Mouse (Mus musculus): ENCODE data around the gene Tarbp2.

Gene Tarbp2

DNA sequence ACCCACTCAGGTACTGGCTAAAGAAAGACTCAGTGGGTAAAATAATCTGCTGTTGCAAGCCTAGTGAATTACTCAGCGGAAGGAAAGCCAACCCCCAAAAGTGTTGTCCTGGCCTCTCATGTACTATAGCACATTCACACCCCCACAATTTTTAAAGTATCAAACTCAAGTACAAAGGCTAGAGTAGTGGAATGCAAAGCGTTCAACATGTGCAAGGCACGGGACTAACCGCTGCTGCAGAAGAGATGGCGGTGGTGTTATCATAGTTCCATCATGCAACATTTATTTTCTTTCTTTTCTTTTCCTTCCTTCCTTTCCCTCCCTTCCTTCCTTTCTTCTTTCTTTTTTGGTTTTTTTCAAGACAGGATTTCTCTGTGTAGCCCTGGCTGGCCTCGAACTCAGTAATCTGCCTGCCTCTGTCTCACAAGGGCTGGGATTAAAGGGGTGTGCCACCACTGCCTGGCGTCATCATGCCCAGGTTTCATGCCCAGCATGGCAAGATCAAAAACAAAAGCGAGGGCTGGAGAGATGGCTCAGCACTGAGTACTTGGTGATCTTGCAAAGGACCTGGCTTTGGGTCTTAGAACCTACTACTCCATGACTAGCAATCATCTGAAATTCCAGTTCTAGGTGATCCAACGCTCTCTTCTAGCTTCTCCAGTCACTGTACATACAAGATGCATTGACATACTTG is 12.1 kb upstream of the Tarbp2 start:
- DNase-seq, result no peak

DNA sequence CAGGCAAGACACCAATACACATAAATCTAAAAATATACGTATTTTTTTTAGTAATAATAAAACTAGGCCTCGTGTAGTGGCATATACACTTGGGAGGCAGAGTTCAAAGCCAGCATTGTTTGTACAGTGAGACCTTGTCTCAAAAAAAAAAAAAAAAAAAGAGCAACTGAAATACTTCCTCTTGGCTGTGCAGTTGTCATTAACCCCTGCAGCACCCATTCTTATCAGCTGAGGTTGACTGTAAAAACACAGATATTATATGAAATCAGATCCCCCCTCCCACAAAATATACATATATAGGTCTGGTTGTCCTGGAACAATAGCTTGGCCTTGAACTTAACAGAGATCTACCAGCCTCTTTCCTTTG is 11.5 kb upstream of the Tarbp2 start:
- no peak for DNase-seq

DNA sequence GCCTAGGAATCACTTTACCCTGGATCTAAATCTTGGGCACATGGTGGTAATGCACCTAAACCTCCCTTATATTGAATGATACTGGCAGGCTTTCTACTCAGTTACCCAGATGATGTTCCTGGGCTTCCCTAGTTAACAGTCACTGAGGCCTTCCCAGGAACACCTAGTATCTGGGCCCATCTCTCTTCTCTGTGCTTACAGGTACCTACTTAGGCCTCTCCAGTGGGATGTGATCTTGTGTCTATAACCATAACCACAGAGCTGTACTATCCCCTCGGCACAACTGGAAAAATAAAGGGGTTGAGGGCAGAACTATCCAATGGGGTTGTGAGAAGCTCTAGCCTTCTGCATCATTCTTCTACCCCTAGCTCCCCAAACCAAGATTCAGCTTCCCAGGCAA is 11.1 kb upstream of the Tarbp2 start:
- no peak for DNase-seq

- DNase-seq, result no peak
Measured at GRCm38 (mm10) chr15:102507561-102507960, 10.4 kb upstream of the Tarbp2 start.

DNA sequence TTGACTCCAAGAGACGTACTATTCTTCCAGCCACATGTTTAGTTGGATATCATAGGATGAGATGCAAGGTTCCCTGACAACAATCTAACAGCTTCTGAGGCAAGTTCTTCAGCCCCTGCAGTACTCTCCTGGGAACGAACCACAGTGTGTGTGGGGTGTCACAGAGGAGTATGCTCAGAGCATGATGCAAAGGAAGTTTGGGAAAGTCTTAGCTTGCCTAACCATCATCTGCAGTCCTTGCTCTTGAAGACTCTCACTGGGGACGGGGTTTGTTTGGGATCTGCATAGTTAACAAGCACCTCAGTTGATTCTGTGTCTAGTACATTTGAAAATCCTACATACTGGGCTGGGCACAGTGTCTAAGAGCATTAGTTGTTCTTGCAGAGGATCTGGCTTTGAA is 9.7 kb upstream of the Tarbp2 start:
- DNase-seq, result no peak

- no peak for DNase-seq
Measured at GRCm38 (mm10) chr15:102510110-102510509, 7.9 kb upstream of the Tarbp2 start.

- peak; percentile 66 to 75 for DNase-seq
Measured at GRCm38 (mm10) chr15:102510590-102511284, 7.3 kb upstream of the Tarbp2 start.

DNA sequence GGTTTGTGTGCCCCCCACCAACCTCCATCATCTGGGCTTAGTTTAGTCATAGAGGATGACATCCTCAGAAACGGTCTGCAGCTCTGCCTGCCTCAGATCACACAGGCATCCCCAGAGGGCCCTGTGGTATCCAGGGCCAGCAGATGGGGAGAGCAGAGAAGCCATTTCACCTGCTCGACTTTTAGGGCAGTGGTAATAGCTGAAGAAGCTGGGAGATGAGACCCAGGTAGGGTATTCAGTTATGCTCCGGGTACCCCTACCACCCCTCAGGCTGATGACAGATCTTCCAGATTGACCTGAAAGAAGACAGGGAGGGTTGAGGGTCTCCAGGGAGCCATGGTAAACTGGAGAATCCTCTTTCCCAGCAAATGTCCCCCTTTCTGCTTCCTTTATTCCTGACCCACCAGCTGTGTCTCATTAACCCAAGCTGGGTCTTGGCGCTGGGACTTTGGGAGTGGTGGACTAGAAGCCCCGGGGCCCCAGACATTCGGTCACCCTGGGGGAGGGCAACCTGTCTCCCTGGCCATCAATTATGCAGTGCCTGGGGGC is 6.6 kb upstream of the Tarbp2 start:
- DNase-seq, result no peak

- DNase-seq, result no peak
Measured at GRCm38 (mm10) chr15:102512010-102512409, 6.0 kb upstream of the Tarbp2 start.

GRCm38 (mm10) chr15:102512471-102512870 is 5.5 kb upstream of the Tarbp2 start:
- DNase-seq, result no peak

DNA sequence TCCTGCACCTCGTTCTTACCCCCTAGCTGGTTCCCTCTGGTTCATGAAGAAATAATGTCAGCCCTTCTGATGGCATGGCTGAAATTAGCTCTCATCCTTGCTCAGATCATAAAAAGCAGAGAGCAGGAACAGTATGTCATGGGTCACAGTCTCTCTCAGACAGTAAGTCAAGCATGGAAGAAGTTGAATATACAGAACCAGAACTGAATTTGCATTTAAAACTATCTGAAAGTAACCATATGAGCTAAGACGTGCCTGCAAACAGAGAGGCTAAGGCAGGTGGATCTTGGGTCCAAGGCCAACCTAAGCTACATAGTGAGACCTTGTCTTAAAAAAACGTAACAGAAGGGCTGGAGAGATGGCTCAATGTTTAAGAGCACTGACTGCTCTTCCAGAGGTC is 5.0 kb upstream of the Tarbp2 start:
- DNase-seq, result no peak

- DNase-seq, result no peak
Measured at GRCm38 (mm10) chr15:102515261-102515660, 2.7 kb upstream of the Tarbp2 start.

DNA sequence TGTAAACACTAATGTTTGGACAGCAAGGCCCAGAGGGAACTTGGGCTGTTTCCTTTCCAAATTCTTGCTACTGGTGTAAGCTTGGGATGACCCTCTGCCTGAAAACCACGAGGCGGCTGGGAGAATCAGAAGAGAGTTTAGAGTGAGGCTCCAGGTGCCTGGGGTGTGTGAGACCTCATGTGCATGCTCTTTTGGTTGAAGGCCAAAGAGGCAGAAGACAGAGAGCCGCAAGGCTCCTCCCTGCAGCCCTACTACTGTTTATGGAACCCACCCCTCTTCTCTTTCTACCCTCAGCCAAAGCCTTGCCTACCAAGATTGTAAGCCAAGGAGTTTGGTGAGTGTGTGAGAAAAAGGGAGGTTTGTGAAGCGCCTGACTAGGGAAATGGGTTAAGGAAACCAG is 2.2 kb upstream of the Tarbp2 start:
- DNase-seq, result no peak

GRCm38 (mm10) chr15:102516293-102516692 is 1.7 kb upstream of the Tarbp2 start:
- DNase-seq, result no peak

DNA sequence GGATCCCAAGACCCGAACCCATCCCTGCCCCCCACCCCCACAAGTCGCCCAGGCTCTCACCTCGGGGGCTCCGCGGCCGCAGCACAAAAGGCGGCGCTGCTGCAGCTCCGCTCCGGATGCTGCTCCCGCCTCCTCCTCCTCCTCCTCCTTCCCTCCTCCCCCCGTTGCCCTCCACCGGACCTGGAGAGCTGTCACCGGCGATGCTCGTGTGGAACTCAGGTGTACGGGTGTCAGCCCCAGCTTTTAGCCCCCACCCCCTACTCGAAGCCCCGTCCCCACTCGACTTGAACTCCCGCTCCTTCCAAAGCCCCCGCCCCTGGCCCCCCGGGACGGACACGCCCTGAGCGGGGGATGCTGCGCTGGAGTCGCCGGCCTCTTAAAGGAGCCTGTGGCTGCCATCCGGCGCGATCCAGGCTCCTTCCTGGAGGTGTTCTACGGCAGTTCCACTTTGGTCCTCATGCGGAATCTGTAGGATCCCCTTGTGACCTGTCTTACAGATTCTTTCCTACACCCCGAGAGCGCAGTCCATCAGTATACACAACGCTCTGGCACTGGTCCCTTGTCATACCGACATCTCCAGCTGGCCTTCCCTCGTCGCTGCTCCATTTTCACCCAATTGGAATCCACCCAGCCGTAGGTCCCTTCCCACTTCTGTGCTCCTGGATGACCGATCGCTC is 1.1 kb upstream of the Tarbp2 start, which contains the start of gene Map3k12:
TSS of gene Map3k12 (minus strand) at position 337 of the 677 bp plus-strand sequence.
- DNase-seq, result peak; percentile 60 to 69

- no peak for DNase-seq
Measured at GRCm38 (mm10) chr15:102517631-102517975, 389 bp upstream of the Tarbp2 start.

GRCm38 (mm10) chr15:102518859-102519201 is 838 bp downstream of the Tarbp2 start:
- no peak for DNase-seq

DNA sequence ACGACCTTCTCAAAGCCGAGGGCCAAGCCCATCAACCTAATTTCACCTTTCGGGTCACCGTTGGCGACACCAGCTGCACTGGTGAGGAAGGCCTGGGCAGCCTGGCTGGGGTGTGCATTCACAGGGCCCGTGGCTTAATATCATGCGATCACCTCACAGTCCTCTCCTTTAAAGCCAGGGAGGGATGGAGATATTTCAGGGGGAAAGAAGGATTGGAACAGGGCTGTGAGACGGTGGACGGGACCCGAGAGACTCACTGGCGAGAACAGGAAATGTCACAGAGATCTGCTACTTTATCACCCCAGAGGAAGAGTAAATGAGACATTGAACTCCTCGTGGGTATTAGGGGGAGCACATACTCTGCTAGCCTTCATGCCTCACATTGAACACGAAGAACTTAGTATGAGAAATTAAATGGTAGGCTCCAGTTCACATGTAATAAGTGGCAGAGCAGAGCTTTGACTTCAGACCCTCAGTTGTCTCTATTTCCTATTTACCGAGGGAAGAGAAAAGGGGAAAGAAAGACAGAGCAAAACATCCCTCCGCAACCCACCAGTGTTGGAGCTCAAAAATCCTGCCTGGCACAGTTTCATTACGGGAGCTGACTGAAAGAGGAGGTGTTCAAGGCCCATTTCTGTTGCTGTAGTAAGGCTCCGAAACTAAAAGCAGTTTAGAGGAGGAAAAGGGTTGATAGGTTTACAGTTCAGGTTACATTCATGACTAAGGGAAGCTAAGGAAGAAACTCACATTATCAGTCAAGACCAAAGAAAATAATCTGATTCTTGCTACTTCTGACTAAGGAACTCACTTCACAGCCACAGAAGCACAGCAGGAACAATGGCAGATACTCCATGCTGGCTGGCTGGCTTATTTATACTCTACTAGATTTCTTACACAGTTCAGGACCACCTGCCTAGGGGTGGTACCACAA is 1.5 kb downstream of the Tarbp2 start:
- DNase-seq, result no peak

- no peak for DNase-seq
Measured at GRCm38 (mm10) chr15:102520416-102520815, 2.4 kb downstream of the Tarbp2 start.

- no peak for DNase-seq
Measured at GRCm38 (mm10) chr15:102521480-102521879, 3.5 kb downstream of the Tarbp2 start.

- DNase-seq, result peak in 1 of 2 experiments; percentile 58
Measured at GRCm38 (mm10) chr15:102524892-102525485, 7.0 kb downstream of the Tarbp2 start, which contains the start of gene Npff. Npff (minus strand) TSS chr15:102524942.

Measured in thymus, adult 18-20 months (tissue).